Mouse (Mus musculus): ENCODE measurements around the gene Naxe.

DNA sequence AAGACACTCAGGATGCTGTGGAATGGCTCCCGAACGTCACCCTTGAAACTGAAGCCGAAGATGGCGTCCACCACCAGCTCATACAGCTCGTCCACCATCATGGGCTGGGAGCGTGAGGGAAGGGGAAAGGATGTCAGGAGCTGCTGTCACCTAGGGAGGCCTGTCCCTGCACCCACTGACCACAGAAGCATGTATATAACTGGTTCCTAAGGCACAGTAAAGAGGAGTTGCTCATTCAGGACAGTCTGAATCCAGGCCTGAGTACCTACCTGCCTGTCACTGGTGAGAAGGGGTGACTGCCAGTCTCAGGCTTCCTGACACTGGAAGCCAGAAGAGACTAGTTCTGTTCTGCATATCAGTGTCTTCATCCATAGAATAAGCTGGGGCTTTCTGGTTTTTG is 1.3 kb downstream of the Naxe start:
- TF ChIP-seq CTCF (IDR thresholded peaks at IDR 0.05; ENCODE audit: extremely low read depth, insufficient read length, insufficient replicate concordance, low read depth, low read length), result no peak
- TF ChIP-seq POLR2A (IDR thresholded peaks at IDR 0.05; ENCODE audit: low read depth, low read length), result no peak

Measured in small intestine, adult 2 months (tissue).